Mouse (Mus musculus) kidney, embryonic 15.5 days (tissue): ENCODE results near the gene Spaca7. TPM values are rescaled to one million over a fixed set of nuclear protein-coding genes. Genes with fewer than 3 reads are reported as not detected.
"Not testable (repeated sequence)": the region's sequence is repeated elsewhere in the genome, so short reads cannot be mapped to it uniquely, and the experiment has no call there.

ENCODE experiments used
- ATAC-seq: fragments of 200-750 bp; cut with Nextera tagmentation; replicated peaks from 2 replicates; pipeline ENCODE4 v1.8.0; 2017; ENCODE audit warnings: moderate TSS enrichment; ENCODE audit not compliant: low FRiP score
- H3K27ac ChIP-seq: fragments of 300-500 bp; sonication (generic); 2 replicates; pipeline ENCODE4 v1.5.1; 2015; ENCODE audit warnings: mild to moderate bottlenecking, inconsistent platforms
- H3K27me3 ChIP-seq: fragments of 300-500 bp; sonication (generic); 2 replicates; pipeline ENCODE4 v1.6.1; 2015; ENCODE audit warnings: inconsistent platforms
- H3K36me3 ChIP-seq: fragments of 300-500 bp; sonication (generic); 2 replicates; pipeline ENCODE4 v1.6.1; 2015; ENCODE audit warnings: inconsistent platforms
- H3K4me1 ChIP-seq: fragments of 300-500 bp; sonication (generic); 2 replicates; pipeline ENCODE4 v1.6.1; 2015; ENCODE audit warnings: inconsistent platforms
- H3K4me2 ChIP-seq: fragments of 300-500 bp; sonication (generic); 2 replicates; pipeline ENCODE4 v1.6.1; 2015; ENCODE audit warnings: moderate library complexity, mild to moderate bottlenecking, inconsistent platforms
- H3K4me3 ChIP-seq: fragments of 300-500 bp; sonication (generic); replicated peaks from 2 replicates; pipeline ENCODE4 v1.5.1; 2015; ENCODE audit warnings: mild to moderate bottlenecking, inconsistent platforms
- H3K9ac ChIP-seq: fragments of 300-500 bp; sonication (generic); 2 replicates; pipeline ENCODE4 v1.6.1; 2015; ENCODE audit warnings: mild to moderate bottlenecking, inconsistent platforms
- H3K9me3 ChIP-seq: fragments of 300-500 bp; sonication (generic); replicated peaks from 2 replicates; pipeline ENCODE4 v1.6.1; 2016; ENCODE audit warnings: inconsistent platforms
- WGBS: fragments of 180-500 bp; shearing (Covaris S2); methylation state at CpG from one replicate; pipeline ENCODE4 v1.1.7; 2015; ENCODE audit warnings: mixed read lengths; 5-methylcytosine and 5-hydroxymethylcytosine counted together
- polyA plus RNA-seq: library from polyadenylated mRNA; unstranded; fragments of >200 nt; fragmentation: Nextera tagmentation; extraction: Ambion mirVana; gene quantifications from 2 replicates; pipeline ENCODE4 v1.2.1, GENCODE M21; 2015

Spaca7 gene
- polyA plus RNA-seq, 1 experiment from 2014 or later: 0.87 TPM

DNA sequence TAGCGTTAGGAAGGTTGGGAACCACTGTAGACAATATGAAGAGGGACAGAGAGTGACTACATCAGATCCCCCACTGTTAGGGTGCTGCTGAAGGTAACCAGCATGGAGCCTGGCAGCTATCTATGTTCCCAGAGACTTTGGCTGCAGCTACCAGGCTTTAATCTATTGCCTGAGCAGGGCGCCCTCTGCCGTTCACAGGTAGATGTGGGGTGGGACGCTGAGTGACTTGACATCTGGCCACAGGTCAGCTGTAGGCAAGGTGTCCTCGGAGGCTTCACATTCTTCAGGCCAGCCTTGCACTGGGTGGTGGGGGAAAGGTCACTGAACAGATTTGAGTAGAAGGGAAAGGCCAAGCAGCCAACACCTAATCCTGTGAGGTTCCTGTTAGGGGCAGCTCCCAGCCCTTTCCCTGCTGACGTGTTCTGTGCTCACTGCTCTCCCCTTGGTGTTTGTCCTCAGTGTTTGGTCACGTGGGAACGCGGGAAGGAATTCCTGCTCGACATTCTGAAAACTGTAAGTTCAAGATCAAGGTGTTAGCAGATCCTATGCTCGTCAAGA is 11.3 kb upstream of the Spaca7 start:
- peaks cover 79% of the 10 kb centered on the region for H3K27me3 ChIP-seq
- H3K36me3 ChIP-seq: no peaks in the 10 kb centered on the region
- no peak overlapping the region for H3K4me2 ChIP-seq
- no peaks in the 10 kb centered on the region for H3K9me3 ChIP-seq
- H3K9ac ChIP-seq: no peak overlapping the region
- no peaks in the 10 kb centered on the region for H3K4me1 ChIP-seq
- 20% methylated on average over 11 of the region's 11 CpGs for WGBS
- ATAC-seq: no peak
- H3K27ac ChIP-seq: no peak overlapping the region
- H3K4me3 ChIP-seq: no peak overlapping the region

DNA sequence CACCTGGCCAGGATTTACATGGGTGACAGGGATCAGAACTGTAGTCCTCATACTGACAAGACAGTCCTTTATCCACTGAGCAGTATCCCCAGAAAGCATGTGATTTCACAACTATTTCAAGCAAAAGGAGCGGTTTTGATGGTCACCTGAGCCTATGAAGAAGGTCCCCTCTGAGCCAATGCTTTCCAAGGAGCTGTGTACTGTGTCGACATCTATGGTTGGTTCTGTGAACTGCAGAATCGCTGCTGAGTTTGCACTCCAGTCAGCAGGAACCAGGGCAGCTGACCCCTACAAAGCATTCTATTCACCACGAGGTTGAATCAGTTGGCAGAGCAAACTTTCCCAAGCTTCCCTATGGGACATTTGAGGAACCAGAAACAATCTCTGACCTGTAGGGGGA is 8.5 kb upstream of the Spaca7 start:
- Histone ChIP-seq H3K4me3 (no peak overlapping the region), H3K9me3 (no peaks in the 10 kb centered on the region), H3K27ac (no peak overlapping the region), H3K36me3 (no peaks in the 10 kb centered on the region), H3K27me3 (peaks cover 63% of the 10 kb centered on the region), H3K9ac (no peak overlapping the region), H3K4me1 (no peaks in the 10 kb centered on the region), H3K4me2 (no peak overlapping the region)
- 7% methylated on average over 4 of the region's 4 CpGs for WGBS
- no peak for ATAC-seq

DNA sequence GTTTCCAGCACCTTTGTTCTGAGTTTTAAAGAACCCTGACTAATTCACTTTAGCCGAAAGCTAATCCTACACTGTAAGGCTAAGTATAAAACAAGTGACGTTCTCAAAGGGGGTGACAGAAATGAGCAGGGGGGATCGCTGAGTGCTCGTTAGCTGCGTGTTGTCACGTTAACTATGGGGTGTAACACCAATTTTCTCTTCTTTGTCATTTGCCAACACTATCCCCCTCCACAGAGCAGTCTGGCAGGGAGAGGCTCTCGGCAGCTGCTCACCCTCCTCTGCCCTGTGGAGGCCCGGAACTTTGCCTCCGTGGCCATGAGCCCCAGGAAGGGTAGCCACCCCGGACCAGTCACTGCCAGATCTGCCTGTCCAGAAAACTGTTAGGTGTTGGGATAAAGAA is 7.3 kb upstream of the Spaca7 start:
- ATAC-seq: no peak
- H3K4me2 ChIP-seq: no peak overlapping the region
- 69% methylated on average over 10 of the region's 10 CpGs for WGBS
- no peaks in the 10 kb centered on the region for H3K36me3 ChIP-seq
- H3K4me3 ChIP-seq: no peak overlapping the region
- H3K9me3 ChIP-seq: no peaks in the 10 kb centered on the region
- H3K27ac ChIP-seq: no peak overlapping the region
- no peaks in the 10 kb centered on the region for H3K4me1 ChIP-seq
- peaks cover 55% of the 10 kb centered on the region for H3K27me3 ChIP-seq
- H3K9ac ChIP-seq: no peak overlapping the region

DNA sequence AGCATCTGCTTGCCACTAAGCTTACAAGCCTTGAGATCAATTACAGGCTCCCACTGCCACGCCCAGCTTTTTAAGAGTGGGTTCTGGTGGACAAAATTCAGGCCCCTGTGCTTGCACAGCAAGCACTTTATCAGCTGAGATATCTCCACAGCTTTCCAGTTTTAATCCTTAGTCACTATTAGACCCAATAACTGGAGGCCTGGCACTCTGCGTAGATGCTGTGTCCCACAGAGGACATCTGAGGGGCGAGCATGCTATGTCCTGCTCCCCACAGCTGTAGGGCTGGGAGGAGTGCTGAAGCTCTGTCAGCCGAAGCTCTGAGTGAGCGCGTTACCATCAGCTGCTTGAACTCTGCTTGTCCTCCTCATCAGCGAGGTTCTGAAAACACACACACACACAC is 6.3 kb upstream of the Spaca7 start:
- Histone ChIP-seq H3K4me3 (no peak overlapping the region), H3K9ac (no peak overlapping the region), H3K4me1 (no peaks in the 10 kb centered on the region), H3K36me3 (no peaks in the 10 kb centered on the region), H3K27ac (no peak overlapping the region), H3K9me3 (no peaks in the 10 kb centered on the region), H3K4me2 (no peak overlapping the region), H3K27me3 (peaks cover 47% of the 10 kb centered on the region)
- WGBS: 43% methylated on average over 7 of the region's 7 CpGs
- no peak for ATAC-seq

DNA sequence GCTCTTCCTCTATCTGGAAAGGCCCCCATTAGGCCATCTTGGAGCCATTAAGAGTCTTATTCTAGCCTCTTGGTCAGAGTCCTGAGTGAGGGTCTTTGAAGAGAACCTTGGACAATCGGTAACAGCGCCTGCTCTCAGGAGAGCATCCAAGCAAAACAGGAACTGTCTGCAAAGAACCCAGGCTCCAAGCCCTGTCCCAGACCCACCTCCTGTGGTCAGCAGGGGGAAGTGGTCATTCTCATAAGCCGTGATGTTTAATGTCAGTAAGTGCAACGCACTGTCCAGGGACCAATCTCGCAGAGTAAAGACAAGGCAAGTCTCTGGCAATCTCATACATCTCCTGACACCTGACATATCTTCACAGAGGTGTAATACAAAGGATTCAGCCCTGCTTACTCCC is 3.2 kb downstream of the Spaca7 start:
- H3K27ac ChIP-seq: no peak overlapping the region
- no peak overlapping the region for H3K4me3 ChIP-seq
- H3K36me3 ChIP-seq: no peaks in the 10 kb centered on the region
- no peak overlapping the region for H3K9ac ChIP-seq
- H3K4me2 ChIP-seq: no peak overlapping the region
- H3K27me3 ChIP-seq: peaks cover 8% of the 10 kb centered on the region; the same call in 1 of the 2 replicates
- H3K4me1 ChIP-seq: 0 out of 2 replicates have a peak, but pooled peaks cover 8% of the 10 kb centered on the region
- WGBS: 68% methylated on average over 5 of the region's 5 CpGs
- no peaks in the 10 kb centered on the region for H3K9me3 ChIP-seq
- no peak for ATAC-seq

DNA sequence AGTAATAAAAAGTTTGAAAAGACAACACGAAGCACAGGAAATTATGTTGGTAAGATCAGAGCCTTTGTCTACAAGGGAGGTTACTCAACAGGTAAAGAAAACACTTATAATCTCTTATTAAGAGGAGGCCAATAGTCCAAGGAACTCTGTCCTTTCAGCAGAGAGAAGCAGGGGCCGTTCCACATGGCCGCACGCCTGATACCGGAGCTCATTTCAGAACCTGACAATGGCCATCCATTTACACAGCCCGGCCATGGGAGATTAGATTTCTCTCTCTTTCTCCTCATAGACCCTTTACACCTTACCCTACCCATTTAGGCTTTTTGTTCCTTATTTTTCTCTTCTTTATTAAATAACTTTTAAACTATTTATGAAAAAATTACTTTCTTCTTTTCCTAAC is 3.9 kb downstream of the Spaca7 start:
- no peak for ATAC-seq
- H3K4me1 ChIP-seq: 0 out of 2 replicates have a peak, but pooled peaks cover 8% of the 10 kb centered on the region

DNA sequence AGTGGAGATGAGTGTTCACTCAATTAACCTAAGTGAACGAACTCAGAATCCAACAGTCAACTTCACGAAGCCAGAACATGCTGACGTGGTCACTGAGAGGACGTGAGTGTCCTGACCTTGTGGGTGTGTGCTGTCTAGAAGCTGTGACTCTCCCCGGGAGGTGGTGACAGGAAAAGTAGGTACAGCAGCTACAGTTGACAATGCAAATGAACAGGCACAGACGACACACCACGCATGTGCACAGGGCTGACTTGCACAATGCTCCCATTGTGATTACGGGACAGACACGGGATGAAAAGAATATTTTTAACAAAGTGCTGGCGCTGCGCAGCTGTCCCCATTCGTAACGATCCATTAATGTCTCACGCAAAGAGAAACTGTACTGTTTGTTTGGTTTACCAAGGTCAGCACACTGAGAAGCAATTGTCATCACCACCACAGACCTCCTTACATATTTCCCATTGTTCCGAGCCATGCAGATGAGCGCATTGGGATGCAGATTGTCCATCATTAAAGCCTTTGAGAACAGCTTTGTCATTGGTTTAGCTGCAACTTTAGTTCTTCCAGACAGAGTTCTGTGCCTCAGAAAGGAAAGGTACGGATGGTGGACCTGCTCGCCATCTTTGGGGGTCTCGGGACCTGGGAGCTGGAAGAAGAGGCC is 6.6 kb downstream of the Spaca7 start:
- not testable (repeated sequence) for H3K9ac ChIP-seq, H3K9me3 ChIP-seq, H3K27me3 ChIP-seq, H3K4me2 ChIP-seq, H3K4me1 ChIP-seq, H3K36me3 ChIP-seq, ATAC-seq, H3K4me3 ChIP-seq, H3K27ac ChIP-seq
- WGBS: 85% methylated on average over 19 of the region's 19 CpGs

More for the DNA sequence above, 3.9 kb downstream of the Spaca7 start:
- Histone ChIP-seq H3K9me3 (no peaks in the 10 kb centered on the region), H3K4me3 (no peak overlapping the region), H3K9ac (no peak overlapping the region), H3K4me2 (no peak overlapping the region), H3K36me3 (no peaks in the 10 kb centered on the region), H3K27ac (no peak overlapping the region), H3K27me3 (peaks cover 8% of the 10 kb centered on the region; the same call in 1 of the 2 replicates)
- WGBS: 51% methylated on average over 6 of the region's 6 CpGs

DNA sequence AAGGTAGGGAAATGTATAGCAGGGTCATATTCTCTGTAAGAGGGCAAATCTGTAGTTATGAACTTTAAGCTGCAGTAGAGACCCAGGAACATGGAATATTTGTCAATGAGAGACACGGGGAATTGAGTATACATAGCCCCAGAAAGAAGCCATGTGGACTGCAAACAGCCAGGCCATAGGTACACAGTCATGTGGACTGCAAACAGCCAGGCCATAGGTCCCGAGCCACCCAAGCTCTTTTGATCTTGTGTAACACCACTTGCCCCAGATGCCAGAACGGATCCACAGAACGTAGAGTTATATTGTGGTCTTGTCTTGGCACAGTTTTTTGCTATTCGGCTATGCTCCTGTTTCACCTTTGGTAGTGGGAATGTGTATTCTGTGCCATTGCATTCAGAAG is 11.0 kb downstream of the Spaca7 start:
- Histone ChIP-seq H3K4me2 (no peak overlapping the region), H3K4me1 (no peaks in the 10 kb centered on the region), H3K27me3 (no peaks in the 10 kb centered on the region), H3K4me3 (no peak overlapping the region), H3K36me3 (no peaks in the 10 kb centered on the region), H3K9me3 (no peaks in the 10 kb centered on the region), H3K27ac (no peak overlapping the region), H3K9ac (no peak overlapping the region)
- 85% methylated on average over 5 of the region's 5 CpGs for WGBS
- ATAC-seq: no peak

DNA sequence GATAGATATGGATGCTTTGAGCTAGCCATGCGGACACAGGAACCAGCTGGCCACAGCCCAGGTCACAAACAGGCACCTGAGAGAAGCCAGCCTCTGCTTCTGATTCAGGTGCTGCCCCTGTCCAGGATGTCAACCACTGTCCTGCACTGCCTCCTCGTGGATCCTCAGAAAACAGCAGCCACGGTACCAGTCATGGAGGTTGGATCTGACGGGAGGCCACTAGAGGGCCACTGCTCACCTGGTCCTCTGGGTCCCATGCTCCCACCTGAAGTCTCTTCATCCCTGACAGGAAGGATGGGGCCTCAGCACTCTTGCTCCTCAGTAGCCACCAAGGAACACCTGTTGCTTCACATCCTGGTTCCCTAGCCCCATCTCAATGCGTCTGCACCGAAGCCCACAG is 34.4 kb downstream of the Spaca7 start:
- H3K4me2 ChIP-seq: no peak overlapping the region
- no peaks in the 10 kb centered on the region for H3K4me1 ChIP-seq
- no peaks in the 10 kb centered on the region for H3K9me3 ChIP-seq
- no peaks in the 10 kb centered on the region for H3K36me3 ChIP-seq
- H3K4me3 ChIP-seq: no peak overlapping the region
- ATAC-seq: peak; percentile 33
- H3K27me3 ChIP-seq: peaks cover 8% of the 10 kb centered on the region; the same call in 1 of the 2 replicates
- no peak overlapping the region for H3K27ac ChIP-seq
- 21% methylated on average over 6 of the region's 6 CpGs for WGBS
- H3K9ac ChIP-seq: no peak overlapping the region

DNA sequence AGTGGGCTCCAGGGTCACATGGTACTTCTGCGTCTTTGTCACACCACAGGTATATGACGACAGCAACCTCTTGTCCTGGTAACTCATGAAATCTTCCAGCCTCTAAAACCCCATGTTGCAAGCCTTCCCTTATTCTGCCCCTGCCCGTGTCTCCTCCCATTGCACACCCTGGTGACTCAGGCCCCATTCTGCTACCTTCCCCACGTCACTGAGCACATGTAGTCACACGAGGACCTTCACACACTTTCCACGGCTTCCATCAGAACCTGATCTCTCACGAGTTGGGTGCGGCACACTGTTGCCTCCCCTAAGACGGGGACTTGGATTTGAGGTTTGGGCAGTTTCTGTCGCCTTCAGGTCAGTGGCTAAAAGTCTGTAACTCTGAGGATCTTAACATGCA is 36.0 kb downstream of the Spaca7 start:
- no peak overlapping the region for H3K4me2 ChIP-seq
- no peak overlapping the region for H3K27ac ChIP-seq
- H3K4me3 ChIP-seq: no peak overlapping the region
- no peaks in the 10 kb centered on the region for H3K4me1 ChIP-seq
- H3K9me3 ChIP-seq: no peaks in the 10 kb centered on the region
- peaks cover 7% of the 10 kb centered on the region for H3K36me3 ChIP-seq
- H3K9ac ChIP-seq: no peak overlapping the region
- 76% methylated on average over 10 of the region's 10 CpGs for WGBS
- no peak for ATAC-seq
- H3K27me3 ChIP-seq: peaks cover 8% of the 10 kb centered on the region; the same call in 1 of the 2 replicates

DNA sequence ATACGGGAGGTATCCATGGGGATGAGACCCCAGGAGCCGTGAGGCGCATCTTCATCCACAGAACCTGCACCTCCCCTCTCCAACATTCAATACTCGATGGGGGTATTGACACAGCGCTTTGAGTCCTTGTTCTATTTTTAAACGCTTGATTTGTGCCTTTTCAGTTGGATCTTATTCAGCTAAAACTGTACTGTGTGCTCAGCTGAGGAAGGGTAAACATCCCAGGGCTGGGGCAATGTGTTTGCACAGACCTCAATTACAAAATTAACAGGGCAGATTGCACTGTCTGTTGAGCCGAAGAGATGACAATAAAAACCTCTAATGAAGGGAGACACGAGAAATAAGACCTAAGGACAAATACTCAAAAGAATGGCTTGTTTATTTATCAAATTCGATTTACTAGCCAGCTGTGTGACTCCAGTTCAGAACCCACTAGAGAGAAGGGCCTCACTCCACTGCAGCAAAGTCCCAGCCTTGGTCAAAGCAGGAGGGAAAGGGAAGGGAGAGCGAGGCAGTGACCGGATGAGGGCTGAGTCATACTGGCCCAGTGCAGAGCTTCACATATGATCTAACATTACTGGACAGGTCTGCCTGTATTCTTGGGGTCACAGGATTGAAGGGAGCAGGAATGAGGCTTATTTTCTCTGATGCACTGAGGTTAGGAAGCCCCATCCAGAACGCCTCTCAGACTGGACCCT is 37.1 kb downstream of the Spaca7 start:
- whole genome bisulfite sequencing: 63% methylated on average over 12 of the region's 12 CpGs
- Histone ChIP-seq H3K27ac (no peak overlapping the region), H3K4me3 (no peak overlapping the region), H3K9ac (no peak overlapping the region), H3K36me3 (peaks cover 16% of the 10 kb centered on the region), H3K4me2 (no peak overlapping the region), H3K27me3 (no peaks in the 10 kb centered on the region), H3K9me3 (no peaks in the 10 kb centered on the region), H3K4me1 (no peaks in the 10 kb centered on the region)
- no peak for ATAC-seq

DNA sequence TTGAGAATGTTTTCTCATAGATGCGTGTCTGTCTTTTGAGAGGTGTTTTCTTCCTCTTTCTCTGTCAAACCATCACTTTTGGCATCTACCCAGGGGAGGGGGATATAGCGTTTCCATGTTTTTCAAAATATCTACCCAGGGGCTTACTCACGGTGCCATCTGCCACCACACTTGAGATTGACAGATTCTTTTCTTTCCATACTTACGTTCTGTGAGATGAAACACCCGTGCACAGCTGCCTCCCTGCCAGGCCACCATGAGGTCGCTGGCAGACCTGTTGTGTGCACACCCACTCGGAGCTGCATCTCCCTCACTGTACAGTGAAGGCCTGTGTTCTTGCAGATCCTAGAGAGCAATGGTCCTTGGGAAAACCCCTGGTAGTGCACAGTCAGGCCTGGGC is 40.4 kb downstream of the Spaca7 start:
- H3K9ac ChIP-seq: no peak overlapping the region
- no peak overlapping the region for H3K4me2 ChIP-seq
- ATAC-seq: no peak
- no peak overlapping the region for H3K27ac ChIP-seq
- H3K36me3 ChIP-seq: peaks cover 42% of the 10 kb centered on the region
- no peaks in the 10 kb centered on the region for H3K9me3 ChIP-seq
- no peaks in the 10 kb centered on the region for H3K4me1 ChIP-seq
- H3K4me3 ChIP-seq: no peak overlapping the region
- H3K27me3 ChIP-seq: no peaks in the 10 kb centered on the region
- WGBS: 86% methylated on average over 7 of the region's 7 CpGs
